Mouse (Mus musculus) monocyte, adult 5-6 weeks (primary cell): Measurements from ENCODE around the gene Adcy7. TPM values are rescaled to one million over a fixed set of nuclear protein-coding genes. Genes with fewer than 3 reads are reported as not detected.
A peak's percentile ranks its signal among the peaks of the same experiment; 100 is the strongest.

ENCODE experiments used
- ATAC-seq: fragments of 153-309, 156-312 bp; replicated peaks from 2 replicates; pipeline ENCODE4 v1.8.0; 2017; ENCODE audit warnings: mild to moderate bottlenecking; ENCODE audit not compliant: low TSS enrichment, insufficient number of reproducible peaks, severe bottlenecking, poor library complexity, low FRiP score
- total RNA-seq: library from RNA; stranded (forward); fragments of 200-1000, 200-491, 200-594 nt; gene quantifications from 3 replicates; pipeline ENCODE4 v1.2.3, GENCODE M21; 2017

Adcy7 gene
- total RNA-seq, 1 experiment from 2014 or later = 156 TPM

DNA sequence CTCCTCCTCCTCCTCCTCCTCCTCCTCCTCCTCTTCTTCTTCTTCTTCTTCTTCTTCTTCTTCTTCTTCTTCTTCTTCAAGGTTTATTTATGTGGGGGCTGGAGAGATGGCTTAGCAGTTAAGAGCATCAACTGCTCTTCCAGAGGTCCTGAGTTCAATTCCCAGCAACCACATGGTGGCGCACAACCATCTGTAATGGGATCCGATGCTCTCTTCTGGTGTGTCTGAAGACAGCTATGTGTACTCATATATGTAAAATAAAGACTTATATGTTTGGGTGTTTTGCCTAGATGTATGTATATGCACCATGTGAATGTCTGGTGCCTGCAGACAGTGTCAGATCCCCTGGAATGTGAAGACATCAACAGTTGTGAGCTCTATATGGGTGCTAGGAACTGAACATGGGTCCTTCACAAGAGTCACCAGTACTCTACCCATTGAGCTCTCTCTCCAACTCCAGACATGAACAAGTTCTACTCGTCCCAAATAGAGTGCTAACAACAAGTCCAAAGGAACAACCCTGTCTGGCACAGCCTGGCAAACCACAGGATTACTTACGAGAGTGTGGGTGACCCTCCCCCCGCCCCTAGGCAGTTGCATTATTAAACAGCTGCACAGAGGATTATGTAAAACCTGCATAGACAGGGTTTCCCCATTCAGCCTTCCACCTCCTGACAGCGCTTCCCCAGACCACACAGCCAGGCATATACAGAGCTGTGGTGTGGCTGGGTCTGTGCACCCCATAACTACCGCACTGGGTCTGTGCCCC, 2.9 kb upstream of the Adcy7 start:
- ATAC-seq = no peak

DNA sequence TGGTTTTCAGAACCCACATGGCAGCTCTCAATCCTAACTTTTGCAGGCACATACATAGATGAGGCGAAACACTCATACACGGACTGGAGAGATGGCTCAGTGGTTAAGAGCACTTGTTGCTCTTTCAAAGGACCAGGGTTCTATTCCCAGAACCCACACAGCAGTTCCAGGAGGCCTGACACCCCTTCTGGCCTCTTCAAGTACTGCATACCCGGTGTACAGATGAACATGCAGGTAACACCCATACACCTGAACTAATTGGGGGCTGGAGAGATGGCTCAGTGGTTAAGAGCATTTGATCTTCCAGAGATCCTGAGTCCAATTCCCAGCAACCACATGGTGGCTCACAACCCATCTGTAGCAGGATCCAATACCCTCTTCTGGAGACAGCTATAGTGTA, 2.1 kb upstream of the Adcy7 start:
- ATAC-seq = no peak

DNA sequence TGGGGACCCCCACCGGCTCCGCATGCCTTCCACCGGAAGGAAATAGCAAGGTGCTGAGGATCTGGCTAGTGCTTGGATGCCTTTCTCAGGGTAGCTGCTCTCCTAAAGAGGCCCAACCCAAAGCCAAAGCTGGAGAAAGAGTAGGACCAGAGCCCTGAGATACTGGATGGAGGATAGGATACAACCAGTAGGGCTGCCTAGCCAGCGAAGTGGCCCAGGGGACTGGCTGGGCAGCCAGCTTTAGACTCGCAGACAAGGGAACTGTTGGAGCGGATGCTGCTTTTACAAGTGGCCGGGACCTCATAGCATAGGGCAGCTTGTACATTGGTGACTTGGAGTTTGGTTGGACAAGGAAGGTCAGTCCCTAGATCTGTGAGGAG, 838 bp downstream of the Adcy7 start:
- no peak for ATAC-seq

DNA sequence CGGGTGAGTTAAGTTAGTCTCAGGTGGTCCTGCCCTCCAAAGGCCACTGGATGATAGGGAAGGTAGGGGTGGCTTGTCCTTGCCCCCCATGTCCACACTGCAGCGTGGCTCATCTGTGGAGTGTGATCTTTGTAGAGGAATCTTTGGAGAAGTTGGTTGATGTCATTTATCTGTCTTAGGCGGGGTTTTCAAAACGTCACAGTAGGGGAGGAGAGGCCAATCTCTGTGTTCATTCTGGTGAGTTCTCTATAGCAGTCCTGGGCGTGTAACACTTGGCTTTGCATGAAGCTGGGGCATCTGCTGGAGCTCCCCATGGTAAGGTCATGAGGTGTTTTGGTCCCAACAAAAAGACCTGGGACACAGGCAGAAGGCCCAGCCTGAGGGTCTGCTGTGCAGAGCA, 1.9 kb downstream of the Adcy7 start:
- ATAC-seq = peak; percentile 29

DNA sequence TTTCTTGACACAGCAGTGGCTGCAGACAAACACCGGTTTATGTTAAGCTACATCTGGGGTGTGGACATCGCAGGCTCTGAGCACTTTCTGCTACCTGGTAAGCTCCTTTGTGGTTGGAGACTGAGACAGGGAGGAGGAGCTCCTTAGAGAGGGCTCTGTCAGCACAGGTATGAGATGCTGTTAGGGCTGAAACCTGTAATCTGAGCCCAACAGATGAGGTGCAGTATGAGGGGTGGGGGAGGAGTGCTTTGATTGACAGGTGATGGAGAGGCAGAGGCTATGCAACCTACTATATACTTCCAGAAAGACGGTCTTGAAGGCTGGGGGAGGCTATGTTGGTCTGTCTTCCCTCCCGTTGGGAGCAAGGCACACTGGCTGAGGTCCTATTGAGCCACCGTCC, 7.0 kb downstream of the Adcy7 start:
- ATAC-seq = no peak

DNA sequence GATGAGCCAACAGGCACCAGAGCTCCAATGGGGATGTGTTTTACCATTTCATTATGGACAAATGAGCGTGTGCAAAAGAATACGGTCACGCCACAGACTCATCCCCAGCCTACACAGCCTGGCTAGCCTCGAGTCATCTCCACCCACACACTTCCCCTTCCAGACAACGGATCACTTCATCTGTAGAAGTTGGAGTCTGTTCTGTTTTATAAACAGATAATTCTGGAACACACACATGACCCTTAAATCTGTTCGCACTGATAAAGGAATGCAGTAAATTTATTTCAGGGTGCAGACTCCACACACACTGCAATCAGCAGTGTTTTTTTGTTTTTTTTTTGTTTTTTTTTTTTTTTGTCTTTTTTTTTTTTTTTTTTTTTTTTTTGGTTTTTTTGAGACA, 7.5 kb downstream of the Adcy7 start:
- ATAC-seq = peak; percentile 59

DNA sequence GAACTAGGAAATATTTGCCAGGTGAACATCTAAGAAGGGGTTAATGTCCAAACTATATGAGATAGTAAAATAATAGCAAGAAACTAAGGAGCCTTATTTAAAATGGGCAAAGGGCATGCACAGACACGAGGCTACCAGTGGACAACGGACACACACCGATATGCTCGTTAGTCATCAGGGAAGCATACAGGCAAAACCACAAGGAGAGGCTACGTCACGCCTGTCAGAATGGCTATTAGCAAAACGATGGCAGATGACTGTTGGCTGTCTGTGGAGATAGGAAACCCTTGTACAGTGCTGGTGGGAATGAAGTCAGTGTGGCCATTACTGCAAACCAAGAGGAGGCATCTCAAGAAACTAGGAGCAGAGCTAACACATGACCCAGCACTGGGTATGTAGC, 8.7 kb downstream of the Adcy7 start:
- no peak for ATAC-seq

DNA sequence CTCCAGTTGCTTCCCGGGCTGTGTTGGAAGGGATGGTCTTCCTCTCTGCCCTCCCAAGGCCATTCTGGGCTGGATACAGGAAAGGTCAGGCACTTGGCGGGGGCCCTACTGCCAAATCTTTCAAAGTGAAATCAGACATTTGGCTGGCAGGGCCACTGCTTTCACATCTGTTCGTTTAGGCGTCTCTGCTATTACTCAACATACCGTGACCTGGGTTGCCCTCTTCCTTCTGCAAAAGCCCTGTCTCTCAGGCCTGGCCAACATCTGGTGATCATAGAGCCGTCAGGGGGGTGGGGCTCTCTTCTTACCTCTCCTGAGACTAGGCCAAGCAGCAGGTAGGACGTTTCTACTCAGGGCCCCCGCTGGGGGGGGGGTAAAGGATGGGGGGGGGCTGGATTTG, 10.5 kb downstream of the Adcy7 start:
- peak; percentile 83 for ATAC-seq

DNA sequence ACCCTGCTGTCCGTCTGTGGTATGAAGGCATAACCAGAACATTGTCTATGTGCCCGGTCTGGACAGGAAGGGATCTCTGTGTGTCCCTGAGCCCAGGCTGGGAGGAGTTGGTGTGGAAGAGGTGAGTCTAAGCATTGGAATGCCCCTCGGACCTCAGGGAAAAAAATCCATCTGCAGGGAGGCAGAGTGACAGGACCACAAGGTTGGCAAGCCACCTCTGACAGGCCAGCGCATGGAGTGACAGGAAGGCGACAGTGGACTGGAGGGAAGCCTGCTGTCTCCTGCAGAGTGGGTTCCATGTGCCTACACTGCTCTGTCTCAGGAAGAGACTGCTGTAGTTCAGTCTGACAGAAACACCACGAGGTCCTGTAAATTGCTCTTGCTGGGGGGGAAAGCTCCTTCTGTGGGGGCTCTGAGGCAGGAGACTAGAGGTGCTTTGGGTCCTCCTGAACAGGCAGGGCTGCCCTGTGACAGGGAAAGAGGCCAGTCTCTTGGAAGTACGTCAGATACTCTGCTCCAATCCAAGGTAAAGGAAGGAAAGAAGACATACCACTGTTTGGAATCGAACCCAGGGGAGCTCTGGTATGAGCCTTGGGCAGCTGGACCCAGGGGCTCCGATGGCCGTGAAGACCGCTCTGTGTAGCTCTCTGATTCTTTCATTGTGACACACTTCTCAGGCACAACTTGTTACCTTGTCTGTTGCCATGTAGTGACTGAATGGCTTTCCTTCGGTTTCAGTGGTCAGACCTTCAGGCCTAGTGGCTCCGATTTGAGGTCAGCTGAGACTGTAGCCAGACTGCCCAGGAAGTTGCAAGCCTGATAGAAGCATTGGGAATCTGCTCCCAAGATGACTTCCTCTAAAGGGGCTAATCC, 11.3 kb downstream of the Adcy7 start:
- no peak for ATAC-seq

DNA sequence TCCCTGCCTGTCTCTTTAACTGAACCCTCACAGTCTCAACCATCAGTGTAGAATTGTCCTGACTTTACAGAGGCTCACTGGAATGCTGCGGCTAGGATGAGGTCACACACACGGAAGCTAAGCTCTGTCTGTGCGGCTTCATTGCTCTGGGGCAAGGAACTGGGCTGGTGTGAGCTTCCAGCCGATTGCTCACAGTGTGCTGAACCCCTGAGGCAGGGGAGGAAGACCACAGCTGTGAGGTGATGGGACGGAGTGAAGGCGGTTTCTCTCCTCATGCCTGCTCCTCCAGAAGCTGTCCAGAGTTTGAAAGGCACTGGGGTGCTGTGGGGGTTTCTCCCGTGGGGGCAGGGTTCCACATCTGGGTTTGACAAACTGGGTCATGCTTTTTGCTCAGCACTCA, 12.5 kb downstream of the Adcy7 start:
- ATAC-seq = no peak

DNA sequence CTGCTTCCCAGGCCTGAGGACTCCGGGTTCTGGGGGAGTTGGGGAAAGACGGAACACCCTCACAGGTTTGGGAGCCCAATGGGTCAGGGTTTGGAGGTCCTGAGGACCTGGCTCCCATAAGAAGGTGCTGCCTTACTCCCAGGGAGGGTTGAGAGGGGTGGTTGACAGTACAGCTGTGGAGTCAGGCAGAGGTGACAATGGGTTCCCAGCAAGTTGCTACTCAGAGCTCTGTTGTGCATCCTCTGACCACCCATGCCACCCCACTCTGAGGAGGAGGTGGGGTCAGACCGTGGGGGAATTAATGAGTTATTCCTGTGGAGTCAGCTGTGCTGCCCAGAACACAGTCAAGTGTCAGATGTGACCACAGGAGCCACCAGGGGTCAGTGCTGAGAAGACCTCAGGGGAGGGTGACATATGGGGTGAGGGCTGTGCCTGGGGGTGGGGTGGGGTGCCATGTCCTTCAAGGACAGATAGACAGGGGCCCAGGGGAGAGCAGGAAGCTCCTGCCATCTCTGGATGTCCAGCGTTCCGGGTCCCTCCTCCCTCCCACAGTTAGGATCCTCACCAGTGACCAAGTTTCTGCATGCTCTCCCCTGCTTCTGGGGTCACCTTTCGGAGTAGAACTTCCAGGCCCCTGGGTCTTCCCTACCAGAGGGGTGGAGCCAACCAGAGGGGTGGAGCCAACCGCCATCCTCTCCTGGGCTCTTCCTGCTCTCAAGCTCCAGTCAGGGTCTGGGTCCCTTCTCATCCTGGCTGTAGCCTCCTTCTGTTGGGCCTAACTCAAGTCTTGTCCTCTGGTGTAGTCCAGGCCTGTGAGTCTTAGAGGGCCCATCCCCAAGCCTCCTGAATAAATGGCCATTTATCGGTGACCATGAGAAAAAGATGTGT, 13.5 kb downstream of the Adcy7 start:
- no peak for ATAC-seq

DNA sequence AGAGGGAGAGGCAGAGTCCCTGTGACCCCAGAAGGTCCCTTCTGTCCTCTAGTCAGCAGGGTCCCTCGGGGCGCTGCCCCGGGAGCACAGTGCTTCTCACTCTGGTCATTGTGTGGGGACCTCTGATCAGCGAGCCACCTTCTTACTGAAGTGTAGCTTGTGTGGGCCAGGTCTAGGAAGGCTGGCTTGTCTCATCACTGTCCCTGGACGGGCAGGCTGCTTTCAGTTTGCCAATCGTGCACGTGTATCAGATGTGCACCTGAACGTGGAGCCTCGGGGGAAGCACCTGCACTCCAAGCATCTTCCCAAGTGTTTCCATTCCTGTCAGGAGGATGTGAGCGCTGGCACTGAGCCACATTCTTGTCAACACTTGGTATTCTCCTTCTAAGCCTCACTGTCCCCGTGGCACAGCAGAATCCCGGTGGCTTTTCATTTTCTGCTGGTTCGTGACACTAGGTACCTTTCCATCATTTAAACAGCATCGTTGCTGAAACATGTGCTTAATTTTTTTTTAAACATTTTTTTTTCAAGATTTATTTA, 14.3 kb downstream of the Adcy7 start:
- ATAC-seq = no peak

DNA sequence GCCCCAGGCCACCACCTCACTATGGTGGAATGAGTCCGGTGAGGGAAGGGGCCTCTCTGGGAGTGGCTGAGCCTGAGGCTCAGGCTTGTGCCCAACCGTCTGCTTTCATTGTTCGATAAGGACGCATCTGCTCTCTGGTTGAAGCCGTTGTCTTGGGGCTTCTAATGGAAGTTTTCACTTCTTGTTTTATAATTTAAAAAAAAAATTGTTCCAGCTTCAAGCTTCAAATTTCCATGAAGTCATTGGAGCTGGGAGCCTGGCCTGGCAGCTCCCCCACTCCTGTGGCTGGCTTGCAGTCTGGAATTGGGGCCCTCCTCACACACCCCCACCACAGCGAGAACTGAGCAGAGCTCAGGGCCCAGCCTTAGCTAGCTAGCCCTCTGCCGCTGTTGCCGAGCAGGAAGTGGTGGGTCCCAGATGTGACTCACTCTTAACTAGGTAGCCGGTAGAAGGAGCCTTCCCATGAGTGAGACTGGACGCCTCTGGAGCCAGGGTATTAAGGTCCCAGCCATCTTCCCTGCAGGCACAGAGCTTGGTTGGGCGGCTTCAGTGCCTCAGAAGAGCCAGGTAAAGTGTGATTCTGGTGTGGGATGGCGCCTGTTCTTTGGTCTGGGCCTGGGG, 16.5 kb downstream of the Adcy7 start:
- ATAC-seq = peak; percentile 64

DNA sequence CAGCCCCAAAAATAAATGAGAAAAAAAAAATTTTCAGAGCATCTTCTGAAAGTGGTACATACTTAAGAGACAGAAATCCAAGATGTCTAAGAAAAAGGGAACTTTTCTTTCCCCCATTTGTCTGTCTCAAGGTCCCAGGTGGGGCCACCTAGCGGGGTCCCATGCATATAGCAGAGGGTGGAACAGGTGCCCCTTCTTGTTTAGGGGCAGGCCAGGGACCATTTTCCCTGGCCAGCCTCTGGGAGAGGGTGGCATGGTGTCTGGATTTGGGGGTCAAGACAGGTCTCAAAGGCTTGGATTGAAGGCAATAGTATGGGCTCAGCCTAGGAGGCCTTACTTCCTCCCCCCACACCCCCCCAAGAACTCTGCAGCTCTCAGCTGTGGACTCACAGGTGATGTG, 17.7 kb downstream of the Adcy7 start:
- ATAC-seq = no peak

DNA sequence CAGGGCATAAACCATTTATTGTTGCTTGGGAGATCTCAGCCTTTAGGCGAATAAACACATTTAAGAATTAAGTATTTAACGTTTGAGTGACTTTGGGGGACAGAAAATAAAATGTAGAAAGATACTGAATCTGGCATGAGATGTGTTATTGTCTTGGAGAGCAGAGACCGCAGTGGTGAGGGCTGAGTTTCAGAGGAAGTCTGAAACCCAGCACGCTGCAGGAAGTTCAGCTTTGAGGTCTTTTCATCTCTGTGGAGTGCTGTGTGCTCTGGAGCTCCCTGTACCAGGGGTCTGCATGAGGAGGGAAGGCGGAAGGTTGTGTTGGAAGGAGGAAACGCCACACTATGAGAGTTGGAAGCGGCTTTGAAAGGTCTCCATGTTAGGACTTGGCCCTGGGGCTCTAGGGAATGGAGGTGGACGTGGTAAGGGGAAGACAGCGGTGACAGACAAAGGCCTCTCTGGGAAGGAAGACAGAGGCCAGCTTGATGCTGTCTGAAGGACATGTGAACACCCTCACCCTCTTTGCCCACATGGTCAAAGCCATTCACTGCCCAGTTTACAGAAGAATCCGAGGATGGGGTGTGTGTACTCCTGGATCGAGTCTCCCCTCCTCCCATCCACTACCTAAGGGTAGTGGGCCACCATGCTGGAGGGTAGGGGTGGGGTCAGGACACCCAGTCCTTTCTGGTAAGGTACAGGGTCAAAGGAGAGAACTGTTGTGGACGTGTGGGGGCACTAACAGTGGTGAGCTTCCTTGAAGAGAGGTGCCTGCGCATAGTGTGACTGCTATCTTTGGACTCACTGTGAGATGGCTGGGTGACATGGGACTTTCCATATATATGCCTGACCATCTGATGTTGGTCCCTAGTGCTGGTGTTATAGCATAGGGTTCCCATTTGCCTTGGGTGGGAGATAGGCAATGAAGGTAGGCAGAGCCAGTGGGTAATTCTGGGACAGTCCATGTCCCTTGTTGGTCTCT, 18.4 kb downstream of the Adcy7 start:
- no peak for ATAC-seq

DNA sequence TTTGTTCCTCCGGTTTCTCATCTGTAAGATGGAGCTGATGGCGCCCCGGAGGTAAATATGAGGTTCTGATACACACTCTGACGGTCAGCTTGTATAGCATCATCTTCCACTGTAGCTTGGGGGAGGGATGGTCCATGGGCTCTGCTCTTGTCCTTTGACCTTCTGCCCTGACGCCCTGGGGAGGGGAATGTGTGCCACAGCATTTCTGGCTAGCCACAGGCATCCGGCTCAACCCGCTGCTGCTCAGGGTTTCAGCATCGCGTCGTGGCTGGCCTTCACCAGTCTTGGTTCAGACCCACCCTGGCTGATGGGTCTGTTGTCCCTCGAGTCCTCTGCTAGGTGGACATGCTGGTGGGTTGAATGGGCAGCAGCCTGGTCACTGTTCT, 19.1 kb downstream of the Adcy7 start:
- no peak for ATAC-seq

DNA sequence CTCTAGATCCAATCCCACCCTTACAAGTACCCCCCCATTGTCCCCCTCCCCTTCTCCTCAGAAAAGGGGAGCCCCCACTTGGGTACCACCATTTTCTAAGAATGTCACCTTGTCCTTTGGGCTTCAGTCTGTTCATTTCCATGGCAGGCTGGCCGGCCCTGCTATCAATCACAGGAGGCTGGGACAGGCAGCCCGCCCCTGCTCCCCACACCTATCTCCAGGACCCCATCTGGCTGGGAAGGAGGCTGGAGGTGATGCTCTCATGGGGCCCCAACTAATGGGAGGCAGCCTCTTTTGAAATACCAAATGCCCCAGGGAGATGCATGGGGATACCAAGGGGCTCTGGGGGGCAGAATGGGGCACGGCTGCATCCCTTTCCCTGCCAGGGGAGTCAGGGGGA, 20.7 kb downstream of the Adcy7 start:
- ATAC-seq = no peak
